Mouse (Mus musculus) WW6 (cell line): ENCODE measurements around the gene Nat9.

Source experiments
- DNase-seq: peaks from one replicate; pipeline ENCODE4 v3.0.0-alpha.2; 2013; ENCODE audit warnings: low read depth, low spot score

Nat9 gene

DNA sequence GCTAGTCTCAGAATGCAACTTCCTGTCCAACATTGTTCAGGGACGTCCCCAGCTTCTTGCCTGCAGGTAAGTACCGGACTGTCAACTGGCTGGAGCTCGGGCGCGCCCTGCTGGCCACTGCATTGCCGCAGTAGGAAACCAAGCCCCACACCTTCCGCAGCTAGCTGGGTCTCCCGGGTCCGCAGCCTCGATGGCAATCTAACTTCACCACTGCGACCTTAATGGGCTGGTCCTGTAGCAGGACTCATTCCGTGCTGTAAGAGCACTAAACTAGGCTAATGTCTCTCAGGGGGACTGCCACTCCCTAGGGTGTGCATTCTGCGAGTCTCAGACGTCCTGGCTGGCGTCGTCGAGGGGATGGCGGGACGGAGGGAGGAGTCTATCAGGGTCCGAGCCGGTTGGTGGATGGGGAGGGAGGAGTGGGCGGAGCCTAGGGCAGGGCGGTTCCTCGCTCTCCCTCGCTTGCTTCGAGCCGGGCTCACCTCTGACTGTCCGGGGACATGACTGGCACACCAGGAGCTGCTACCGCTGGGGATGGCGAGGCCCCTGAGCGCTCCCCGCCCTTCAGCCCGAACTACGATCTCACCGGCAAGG is 33.9 kb downstream of the Nat9 start:
- peak; percentile 86 for DNase-seq

GRCm38 (mm10) chr11:115153088-115153487 is 34.6 kb downstream of the Nat9 start:
- DNase-seq: no peak

DNA sequence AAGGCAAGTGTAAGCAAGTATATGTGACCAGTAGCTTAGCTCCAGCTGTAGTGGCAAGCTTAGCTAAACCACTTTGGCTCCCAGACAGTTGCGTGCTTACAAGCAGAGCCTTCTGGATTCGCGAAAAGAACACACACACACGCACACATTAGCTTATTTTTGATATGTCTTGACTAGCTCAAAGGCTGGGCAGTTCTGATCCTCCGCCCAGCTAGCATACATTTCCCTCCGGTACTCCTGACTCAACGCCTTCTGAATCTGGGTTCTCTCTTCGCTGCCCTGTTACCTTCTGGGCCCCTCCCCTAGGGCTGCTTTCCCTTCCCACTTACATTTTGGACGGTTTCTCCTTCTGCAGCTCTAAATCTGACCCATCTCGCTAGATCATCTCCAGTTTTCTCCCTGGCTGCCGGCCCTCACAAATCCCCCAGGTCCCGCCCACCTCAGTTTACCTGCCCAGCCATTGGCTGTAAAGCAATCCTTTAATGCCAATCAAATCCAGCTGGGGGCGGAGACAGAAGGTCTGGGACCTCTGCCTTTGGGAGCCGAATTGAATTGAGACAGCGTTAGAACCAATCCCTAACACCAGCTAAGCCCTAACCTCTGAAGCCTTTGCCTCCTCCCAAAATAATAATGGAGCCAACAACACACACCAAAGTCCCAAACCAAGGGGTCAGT is 35.8 kb downstream of the Nat9 start:
- DNase-seq: peak; percentile 71

GRCm38 (mm10) chr11:115150741-115151254 is 36.9 kb downstream of the Nat9 start:
- DNase-seq: no peak

DNA sequence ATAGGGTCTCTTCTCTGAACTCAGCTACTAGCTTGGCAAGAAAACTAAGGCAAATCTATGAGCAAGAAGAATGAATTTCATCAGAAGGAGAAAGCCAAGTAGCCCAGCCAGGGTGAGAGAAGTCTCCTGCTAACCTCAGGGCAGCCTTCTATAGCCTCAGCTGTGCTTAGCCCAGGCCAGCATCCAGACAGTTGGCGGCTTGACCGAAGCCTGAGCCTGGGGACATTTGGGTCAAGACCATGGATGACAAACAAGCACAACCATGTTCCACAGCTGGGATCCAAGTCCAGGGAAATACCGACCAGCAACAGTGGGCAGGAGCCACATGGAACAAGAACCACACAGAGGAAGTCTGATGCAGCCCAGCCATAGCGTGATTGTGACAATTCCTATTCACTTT is 39.8 kb downstream of the Nat9 start:
- no peak for DNase-seq

GRCm38 (mm10) chr11:115141970-115142369 is 45.7 kb downstream of the Nat9 start:
- DNase-seq: no peak

DNA sequence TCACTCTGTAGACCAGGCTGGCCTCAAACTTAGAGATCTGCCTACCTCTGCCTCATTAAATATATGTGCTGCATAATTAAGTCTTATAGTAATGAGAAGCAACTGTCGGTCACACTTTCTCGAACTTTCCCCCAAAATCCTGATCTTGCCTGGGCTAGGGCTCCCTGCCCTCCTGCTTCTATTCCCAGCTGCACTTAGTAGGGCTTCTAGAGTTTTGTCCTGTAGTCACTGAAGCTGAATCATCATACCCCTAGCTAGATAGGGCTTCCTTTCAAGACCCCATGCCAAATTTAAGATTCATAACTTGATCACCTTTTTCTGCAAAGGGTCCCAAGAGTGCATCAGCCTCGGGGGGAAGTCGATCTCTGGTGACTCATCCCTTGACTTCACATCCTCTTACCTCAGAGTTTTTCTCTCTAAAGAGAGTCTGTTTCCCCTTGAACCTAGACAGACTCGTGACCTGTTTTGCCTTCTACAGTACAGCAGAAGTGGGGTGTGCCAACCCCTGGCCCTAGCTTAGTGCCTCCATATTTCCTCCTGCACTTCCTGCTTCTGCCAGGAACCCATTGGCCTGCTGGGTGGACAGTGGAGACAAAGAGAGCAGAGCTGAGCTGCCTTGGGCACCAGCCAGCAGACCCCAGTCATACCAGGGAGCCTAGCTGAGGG is 48.9 kb downstream of the Nat9 start:
- no peak for DNase-seq

DNA sequence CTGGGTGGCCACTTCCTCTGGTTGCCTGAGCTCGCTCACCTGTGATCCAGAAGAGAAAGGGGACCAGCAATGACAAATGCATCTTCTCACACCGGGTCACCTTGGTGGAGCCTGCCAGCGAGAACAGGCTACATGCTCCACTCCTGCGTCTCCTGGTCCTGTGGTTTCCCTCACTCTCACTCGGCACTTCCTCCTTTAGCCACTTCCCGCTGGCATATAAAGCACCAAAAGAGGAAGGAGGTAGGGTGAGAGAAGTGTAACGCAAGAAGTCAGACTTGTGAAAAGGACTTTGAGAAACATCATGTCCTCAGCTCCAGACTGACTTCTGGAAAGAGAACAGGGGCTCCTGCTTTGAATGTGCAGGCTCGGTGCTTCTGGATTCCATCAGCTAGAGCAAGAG is 53.9 kb downstream of the Nat9 start, which contains the start of gene Cd300lf:
Gene Cd300lf (minus strand): TSS at position 193 of the 400 bp plus-strand sequence.
- DNase-seq: no peak
